Mouse (Mus musculus): ENCODE measurements at regions not wholly inside any gene's neighbourhood (a gene's known extent, or its start where the extent isn't known, plus 50 kb on each side); places are given as distances from the start of the nearest gene placed in this dataset.

GRCm38 (mm10) chr6:106920951-106921350, 121.1 kb upstream of the Crbn start:
- TF ChIP-seq ZNF384 (IDR thresholded peaks at IDR 0.05; ENCODE audit: low read depth, low read length) (no peak), ZC3H11A (IDR thresholded peaks at IDR 0.05; ENCODE audit: borderline replicate concordance, low read depth, low read length) (no peak), HCFC1 (IDR thresholded peaks at IDR 0.05; ENCODE audit: borderline replicate concordance, insufficient read depth, low read length) (no peak), CHD2 (IDR thresholded peaks at IDR 0.05; ENCODE audit: low read depth, low read length) (no peak), MAFK (IDR thresholded peaks at IDR 0.05; ENCODE audit: insufficient read depth, low read depth, low read length) (no peak)
